Mouse (Mus musculus): ENCODE data around the gene Prr9.

The Prr9 gene

GRCm38 (mm10) chr3:92123847-92124246 is at the start of gene Prr9:
Gene Prr9, minus strand, starts transcription at chr3:92123947.
- DNase-seq (ENCODE audit: low spot score) = no peak

- DNase-seq (ENCODE audit: low spot score) = no peak
These were observed 46.1 kb upstream of the Prr9 start for GRCm38 (mm10) chr3:92169847-92170246.

- no peak for DNase-seq (ENCODE audit: low spot score)
These were observed 29.6 kb upstream of the Prr9 start for GRCm38 (mm10) chr3:92153322-92153721.

GRCm38 (mm10) chr3:92150631-92151277 is 27.0 kb upstream of the Prr9 start:
- DNase-seq (ENCODE audit: low spot score) = no peak

- no peak for DNase-seq (ENCODE audit: low spot score)
These were observed 24.2 kb upstream of the Prr9 start for GRCm38 (mm10) chr3:92147913-92148312.

GRCm38 (mm10) chr3:92147420-92147819 is 23.7 kb upstream of the Prr9 start:
- DNase-seq (ENCODE audit: low spot score) = no peak

- no peak for DNase-seq (ENCODE audit: low spot score)
These were observed 18.9 kb upstream of the Prr9 start, which contains the start of gene Lelp1 for GRCm38 (mm10) chr3:92142644-92143043. Gene Lelp1, minus strand, starts transcription at chr3:92142744.

GRCm38 (mm10) chr3:92120902-92121301 is 2.8 kb downstream of the Prr9 start:
- no peak for DNase-seq (ENCODE audit: low spot score)

GRCm38 (mm10) chr3:92117930-92118329 is 5.8 kb downstream of the Prr9 start:
- DNase-seq (ENCODE audit: low spot score) = no peak

- DNase-seq (ENCODE audit: low spot score) = no peak
These were observed 12.2 kb downstream of the Prr9 start for GRCm38 (mm10) chr3:92111526-92111925.

GRCm38 (mm10) chr3:92110790-92111189 is 13.0 kb downstream of the Prr9 start:
- no peak for DNase-seq (ENCODE audit: low spot score)

- no peak for DNase-seq (ENCODE audit: low spot score)
These were observed 17.2 kb downstream of the Prr9 start for GRCm38 (mm10) chr3:92106582-92106981.

- DNase-seq (ENCODE audit: low spot score) = no peak
These were observed 40.7 kb downstream of the Prr9 start, which contains the start of gene Lor for GRCm38 (mm10) chr3:92083042-92083441. Gene Lor, minus strand, starts transcription at chr3:92083142.

GRCm38 (mm10) chr3:92081285-92081931 is 42.3 kb downstream of the Prr9 start:
- DNase-seq (ENCODE audit: low spot score) = no peak

- no peak for DNase-seq (ENCODE audit: low spot score)
These were observed 43.1 kb downstream of the Prr9 start for GRCm38 (mm10) chr3:92080462-92081284.
